Mouse (Mus musculus) kidney, adult 8-10 months (tissue): ENCODE results near the gene Heatr5b.
A peak's percentile ranks its signal among the peaks of the same experiment; 100 is the strongest.

Experiments used
- DNase-seq, 2 experiments: peaks; one replicate each; pipeline ENCODE4 v3.0.0; 2022

Heatr5b gene

DNA sequence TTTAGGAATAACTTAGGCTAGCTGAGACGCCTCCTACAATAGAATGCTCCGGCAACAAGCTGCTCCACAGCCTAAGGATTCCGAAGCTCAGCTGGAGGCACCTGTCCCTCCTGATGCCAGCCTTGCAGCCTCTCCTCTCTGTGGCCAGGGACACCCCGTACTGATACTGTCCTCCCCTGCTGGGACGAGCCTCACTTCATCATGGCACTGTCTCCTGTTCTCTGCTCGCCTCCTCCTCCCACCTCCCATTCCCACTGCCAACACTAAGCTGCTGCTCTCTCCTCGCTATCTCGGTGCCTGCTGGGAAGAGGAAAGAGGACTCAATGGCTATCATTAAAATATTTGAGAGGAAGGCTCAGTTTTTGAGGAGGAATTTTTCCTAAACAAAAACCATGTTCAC lies 67.6 kb downstream of the Heatr5b start:
- no peak for DNase-seq

DNA sequence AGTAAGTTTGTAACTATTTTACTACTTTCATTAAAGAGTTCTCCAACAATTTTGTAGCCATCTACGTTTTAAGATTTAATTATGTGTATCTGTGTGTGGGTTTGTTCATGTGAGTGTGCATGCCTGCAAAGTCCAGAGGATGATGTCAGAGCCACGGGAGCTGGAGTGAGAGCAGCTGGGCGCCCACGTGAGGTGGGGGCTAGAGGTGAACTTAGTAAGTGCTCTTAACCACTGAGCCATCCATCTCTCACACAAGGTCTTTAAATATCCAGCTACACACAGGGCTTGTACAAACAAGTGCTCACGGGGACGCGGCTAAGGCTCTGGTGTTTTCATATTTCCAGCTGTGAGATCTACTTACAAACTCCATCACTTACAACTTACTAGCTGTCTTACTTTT lies 69.1 kb downstream of the Heatr5b start:
- no peak for DNase-seq

DNA sequence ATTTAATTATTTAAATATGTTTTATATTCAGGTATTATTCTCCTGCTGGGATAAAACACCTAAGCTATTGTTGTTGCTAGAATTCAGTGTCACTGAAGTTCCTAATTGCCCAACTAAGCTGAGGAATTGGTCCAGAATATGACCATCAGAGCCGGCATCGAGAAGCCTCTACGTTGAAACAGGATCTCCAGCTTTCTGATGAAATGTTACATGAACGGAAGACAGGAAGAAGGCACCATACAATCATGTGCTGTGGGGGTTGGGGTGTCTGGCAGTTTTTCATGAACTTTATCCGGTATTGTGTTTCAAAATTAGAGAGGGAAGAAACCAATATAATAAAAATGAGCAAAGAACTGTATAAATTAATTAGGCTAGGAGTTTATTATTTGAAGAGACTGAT lies 71.9 kb downstream of the Heatr5b start:
- DNase-seq = no peak

DNA sequence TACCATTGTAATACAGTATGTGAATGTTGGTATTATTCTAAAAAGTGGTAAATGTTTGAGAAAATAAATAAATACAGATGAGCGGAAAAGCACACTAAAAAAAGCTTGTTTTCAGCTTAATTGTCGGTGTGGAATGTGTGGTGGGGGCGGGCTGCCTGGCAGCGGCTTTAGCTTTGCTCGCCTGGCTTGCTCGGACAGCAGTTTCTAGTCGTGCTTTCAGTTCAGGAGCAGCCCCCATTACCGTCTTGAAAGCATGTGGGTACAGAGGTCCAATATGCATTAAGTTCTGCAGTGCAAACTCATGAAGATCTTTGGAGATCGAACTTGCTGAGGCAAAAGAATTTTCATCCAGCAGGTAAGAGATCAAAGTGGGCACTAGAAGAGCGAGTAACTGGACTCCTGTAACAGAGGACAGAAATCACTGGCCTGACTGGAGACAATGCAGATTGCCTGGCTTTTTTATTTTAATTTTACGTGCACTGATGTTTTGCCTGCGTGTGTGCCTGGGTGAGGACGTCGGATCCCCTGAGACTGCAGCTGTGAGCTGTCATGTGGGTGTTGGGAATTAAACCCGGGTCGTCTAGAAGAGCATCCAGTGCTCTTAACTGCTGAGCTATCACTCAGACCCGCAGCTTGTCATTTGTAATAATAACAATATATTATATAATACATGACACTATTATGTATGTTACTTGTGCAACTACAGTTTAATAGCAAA lies 82.1 kb downstream of the Heatr5b start:
- no peak for DNase-seq

DNA sequence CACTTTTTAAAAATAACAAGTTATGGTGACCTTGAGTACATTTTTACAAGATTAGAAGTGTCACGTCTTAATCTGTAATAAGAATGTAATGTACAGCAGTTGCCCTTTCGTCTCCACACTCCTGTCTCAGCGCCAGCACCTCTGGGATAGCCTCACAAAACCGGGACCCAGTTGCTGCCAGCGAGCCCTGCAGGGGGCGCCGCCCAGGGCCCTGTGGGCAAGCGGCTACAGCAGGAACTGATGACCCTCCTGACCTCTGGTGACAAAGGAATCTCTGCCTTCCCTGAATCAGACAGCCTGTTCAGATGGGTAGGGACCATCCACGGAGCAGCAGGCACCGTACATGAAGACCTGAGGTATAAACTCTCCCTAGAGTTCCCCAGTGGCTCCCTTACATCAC lies 83.1 kb downstream of the Heatr5b start:
- no peak for DNase-seq

DNA sequence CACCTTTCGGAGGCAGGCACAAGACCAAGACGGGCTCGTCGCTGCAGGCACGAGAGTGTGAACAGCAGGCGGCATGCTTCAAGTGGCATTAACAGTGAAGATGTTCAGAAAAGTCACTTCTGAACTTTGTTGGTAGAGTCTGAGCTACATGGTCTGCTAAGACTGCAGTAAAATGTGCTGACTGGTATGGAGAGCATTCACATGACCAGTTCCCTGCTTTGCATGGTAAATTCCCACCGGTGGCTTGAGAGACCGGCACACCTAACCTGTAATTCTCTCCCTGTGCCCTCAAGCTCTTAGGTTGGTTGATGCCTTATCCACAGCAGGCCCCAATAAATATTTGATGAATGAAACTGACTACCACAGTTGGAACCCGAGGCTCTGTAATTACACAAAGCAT lies 86.7 kb downstream of the Heatr5b start:
- DNase-seq = peak in 1 of 2 experiments; percentile 8

DNA sequence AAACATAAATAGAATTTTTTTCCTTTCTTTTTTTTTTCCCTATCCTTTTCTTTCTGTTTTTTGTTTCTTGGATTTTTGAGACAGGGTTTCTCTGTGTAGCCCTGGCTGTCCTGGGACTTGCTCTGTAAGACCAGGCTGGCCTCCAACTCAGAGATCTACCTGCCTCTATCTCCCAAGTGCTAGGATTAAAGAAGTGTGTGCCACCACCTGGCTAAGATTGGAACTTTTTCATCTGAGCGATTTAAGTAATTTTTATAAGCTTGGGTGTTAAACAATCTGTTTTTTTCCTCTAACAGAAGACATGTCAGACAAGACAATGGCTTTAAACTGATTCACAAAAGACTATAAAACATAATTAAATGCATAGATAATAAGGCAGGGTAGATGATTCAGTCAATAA lies 96.7 kb downstream of the Heatr5b start:
- no peak for DNase-seq

DNA sequence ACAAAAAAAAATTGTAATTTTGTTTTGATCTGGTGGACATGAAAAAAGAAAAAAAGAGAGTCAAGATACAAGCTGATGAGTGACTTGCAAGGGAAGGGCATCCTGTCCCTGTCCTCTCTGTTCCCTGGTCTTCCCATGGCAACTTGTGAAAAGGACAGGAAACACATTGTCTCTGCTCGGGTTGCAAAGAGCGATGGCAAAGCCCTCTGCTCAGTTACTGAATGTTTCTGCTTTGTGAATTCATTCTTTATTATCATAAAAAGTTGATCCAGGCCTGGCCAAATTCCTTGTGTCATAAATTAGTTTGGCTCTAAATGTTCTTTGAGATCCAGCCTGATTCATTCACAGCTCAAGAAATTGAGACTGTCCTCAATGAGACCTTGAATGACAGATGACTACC lies 97.4 kb downstream of the Heatr5b start:
- no peak for DNase-seq

DNA sequence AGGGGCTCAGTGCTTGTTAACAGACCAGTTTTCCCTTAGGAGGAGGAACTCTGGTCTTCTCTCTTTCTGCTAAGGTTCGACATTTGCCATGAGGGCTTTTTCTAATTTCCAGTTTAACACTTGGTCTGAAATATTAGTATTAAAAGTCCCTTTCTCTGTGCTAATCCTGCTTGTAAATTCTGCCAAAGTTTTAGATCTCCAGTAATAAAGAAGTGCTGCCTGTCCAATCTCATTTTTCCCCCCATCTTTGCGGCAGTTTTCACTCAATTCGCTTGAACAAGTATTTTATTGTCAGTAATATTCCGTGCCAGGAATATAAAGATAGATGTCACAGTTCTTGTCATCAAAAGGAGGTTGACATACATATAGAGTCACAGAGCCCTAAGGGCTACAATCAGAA lies 98.1 kb downstream of the Heatr5b start, which contains the start of gene Strn:
Gene Strn, minus strand, starts transcription at position 101 of the 400 bp plus-strand sequence.
- DNase-seq = no peak

DNA sequence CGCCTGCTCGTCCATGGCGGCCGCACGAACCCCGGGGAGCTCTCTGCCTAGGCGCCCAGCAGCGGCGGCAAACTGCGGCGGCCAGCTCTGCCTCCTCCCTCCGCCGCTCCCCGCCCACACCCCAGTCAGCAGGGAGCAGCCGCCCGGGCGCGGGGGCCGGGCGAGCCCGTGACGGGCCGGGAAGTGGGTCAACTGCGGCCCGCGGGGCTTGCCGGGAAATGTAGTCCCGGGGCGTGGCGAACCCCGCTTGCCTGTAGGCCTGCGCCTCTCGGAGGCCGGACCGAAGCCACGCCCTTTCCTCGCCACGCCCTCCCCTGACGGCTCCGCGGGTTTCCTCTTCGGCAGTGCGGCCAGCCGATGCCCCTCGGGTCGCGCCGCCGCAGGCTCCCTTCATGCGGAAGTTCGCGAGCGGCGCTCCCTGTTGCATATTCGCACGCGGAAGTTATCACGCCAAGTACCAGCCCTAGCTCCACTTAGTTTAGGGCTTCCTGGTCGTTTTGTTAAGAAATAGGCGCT lies 98.6 kb downstream of the Heatr5b start:
- peak; percentile 99 for DNase-seq

DNA sequence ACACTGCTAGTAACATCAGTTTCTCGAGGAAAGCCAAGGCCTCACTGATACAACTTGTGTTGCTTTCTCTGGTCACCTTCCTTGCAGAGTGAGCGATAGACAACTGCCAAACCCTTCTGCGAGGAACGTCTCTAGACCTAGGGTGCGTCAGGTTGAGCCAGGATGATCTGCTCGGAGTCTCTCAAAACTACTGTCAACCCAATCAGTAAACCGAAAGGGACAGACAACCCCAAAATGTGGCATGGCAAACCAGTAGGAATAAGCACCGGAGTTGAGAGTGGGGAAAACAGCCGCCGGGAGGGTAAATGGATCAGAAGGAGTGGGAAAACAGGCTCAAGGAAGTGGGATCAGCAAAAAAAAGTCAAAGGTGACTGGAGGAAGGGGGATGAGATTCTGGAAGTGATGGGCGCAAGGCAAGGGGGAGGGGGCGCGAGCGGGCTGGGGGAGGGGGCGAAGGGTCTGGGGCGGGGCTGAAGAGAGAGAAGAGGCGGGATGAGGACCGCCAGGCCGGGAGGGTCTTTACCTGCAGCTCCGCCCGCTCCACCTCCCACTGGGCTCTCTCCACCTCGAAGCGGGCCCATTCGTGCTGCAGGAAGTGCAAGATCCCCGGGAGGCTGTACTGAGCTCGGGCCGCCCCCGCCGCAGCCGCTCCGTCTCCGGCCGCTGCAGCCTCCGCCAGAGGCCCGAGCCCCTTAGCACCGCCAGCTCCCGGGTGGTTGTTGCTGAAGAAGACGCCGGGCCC lies 99.3 kb downstream of the Heatr5b start:
- peak; percentile 11 to 18 for DNase-seq

DNA sequence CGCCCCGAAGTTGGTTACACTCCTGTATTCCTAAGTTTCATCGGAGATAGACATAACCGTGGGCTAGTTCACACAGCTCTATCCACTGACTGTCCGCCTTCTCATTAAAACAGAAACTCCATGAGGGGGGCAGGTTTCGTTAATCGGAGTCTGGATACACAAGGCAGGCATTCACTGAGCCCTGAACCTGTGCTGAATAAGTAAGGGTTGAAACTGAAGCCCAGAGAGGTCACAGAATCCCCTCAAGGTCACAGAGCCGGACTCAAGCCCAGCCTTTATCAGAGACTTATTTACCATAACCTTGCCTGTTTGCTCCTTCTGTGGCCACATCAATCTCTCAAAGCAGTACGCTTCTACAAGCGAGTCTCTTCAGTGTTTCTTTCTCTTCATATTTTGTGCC lies 100.4 kb downstream of the Heatr5b start:
- no peak for DNase-seq

DNA sequence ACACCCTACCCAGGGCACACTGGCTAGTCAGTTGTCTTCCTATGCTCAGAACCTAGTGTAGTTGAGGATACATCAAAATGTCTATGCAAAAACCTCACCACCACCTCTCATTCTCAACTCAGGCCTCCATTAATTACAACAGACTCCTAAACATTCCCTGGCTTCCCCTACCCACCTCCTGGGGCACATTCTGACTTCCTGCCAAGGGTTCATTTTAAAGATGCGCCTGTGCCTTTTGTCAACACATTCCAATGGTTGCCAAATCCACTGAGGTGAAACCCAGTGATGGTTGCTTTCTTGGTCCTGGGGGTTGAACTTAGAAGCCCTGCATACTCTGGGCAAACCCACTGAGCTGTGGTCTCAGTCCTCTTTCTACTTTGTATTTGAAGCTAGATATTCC lies 103.1 kb downstream of the Heatr5b start:
- no peak for DNase-seq

DNA sequence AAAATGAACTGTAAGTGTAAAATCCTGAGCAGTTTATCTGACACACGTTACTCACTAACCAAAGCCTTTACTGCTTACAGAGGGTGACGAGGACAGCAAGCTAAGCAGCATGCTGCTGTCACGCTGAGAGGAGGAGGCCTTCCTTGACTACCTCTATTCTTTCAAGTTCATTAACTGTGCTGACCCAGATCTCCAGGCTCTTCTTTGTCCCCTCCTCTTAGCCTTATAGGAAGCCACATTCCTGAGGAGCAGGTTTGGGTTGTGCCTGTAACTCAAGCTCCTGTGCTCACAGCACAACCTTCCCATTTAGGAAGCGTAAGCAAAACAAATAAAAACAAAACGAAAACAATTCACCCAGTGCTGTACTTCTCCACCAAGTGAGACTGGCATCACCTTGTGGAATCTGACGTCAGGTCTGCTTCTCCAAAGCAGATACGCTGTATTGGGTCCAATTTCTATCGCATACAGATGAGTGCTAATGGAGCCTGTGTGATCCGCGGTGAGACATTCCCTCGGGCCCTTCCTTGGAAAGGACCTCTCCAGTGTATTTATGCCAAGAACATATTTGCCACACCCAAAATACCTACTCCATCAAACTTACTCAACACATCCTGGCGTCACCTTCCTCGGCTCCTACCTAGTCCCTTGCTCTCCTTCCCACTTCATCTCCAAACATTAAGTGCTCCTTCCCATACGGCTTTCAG lies 108.3 kb downstream of the Heatr5b start:
- DNase-seq = no peak

DNA sequence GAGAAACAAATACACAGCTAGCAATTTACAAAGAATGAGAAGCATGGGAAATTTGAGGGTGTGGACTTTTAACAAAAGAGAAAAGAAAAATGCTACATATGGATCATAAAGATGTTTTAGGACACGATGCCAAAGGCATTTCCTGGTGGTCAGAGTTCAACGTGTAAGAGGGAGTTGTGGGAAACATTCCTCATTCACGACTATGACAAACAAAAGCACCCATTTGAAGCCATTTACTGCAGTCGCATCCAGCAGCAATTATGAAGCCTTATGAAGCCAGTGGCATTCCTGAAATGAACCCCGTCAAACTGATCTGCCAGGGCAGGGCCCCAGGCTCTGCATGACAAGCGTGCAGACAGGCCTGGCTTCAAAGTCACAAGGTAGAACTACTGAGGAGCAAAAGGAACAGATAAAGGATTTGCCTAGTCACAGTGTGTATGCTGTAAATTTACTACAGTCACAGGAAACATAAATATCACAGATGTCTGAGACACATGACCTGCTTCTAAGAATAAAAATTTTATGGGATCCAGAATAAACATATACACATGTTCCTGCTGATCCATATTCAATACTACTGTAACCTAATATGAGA lies 110.6 kb downstream of the Heatr5b start:
- DNase-seq = no peak

DNA sequence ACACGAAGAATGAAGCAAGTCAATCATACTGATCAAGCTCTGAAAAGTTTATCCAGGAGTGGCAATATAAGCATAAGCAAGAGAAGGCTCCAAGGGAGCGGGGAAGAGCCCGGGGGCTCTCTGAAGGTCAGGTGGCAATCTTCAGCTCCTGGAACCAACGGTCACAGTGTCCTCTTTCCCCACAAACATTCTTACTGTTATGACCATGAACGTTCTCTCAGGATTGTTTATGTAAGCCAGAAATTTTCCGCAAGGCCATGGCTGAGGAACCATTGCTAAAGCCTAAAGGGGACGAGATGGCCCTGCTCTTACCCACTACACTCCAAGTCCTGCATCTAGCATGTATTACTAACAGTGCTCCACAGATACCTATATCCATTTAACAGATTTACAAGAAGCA lies 113.5 kb downstream of the Heatr5b start:
- no peak for DNase-seq

DNA sequence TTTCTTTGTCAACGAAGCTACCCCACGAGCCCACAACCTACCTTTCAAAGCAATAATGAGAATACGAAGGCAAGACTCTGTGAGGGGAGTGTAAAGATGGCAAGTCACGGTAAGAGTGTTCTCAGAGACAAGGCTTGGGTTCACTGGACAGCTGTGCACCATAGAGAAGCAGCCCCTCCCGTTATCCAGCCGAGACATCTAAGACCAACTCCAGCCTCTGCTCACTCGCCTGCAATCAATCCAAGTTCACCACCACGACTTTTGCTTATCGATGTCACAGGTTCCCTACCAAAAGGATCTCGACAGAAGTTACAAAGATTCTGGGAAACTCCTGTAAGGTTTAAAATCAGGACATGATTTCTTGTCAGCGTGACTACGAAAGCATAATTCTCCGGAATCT lies 116.1 kb downstream of the Heatr5b start:
- no peak for DNase-seq

DNA sequence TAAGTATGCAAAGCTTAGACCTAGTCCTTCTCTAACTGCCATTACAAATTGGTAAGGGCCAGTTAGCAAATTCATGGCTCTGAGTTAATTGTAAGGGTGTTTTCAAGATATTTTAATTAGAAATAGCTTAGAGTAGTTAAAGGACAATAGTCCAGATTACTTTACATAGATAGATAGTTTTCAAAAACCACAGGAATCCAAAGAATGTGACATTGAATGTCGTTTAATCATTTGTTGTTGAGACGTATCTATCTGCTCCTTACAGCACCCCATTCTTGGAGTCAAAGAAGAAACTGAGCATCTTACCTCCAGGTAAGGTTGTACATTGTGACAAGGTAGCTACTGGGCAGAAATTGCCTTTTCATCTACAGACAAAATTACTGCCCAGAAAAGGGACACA lies 124.9 kb downstream of the Heatr5b start:
- no peak for DNase-seq

DNA sequence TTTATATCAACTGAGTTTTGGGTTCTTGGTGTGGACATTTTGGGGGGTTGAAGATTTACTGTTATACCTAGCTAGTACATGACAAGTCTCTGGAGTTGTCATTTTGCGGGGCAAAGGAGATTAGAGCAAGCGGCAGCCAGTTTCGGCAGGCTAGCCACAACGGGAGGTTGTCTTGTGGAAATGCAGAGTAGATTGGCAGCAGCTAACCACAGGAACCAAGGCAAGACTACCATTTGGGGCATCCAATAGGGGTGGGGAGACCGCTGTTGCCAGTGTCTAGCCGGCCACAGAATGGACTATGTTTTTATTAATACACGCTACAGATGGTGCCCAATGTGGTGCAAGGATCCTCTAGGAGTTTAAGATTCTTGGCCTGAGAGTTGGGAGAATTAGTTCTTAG lies 126.7 kb downstream of the Heatr5b start:
- no peak for DNase-seq

DNA sequence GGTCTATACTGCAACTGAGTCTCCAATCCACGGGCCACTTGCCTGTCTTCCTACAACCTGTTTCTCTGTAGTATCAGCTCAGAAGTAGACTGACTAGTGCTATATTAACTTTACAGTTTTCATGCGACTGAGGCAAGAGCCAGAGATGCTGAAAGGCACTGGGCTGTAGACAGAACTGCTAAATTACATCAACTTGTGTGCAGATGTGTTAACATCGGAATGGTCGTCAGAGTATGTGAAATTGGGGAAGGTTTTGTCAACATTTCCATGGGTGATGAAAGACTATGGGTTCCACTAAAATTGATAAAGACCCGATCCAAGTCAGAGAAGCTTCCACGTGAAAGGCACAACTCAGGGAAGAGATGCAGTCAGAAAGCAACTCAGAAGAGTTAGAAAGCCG lies 132.2 kb downstream of the Heatr5b start:
- DNase-seq = no peak
